In the genomic region with DNA sequence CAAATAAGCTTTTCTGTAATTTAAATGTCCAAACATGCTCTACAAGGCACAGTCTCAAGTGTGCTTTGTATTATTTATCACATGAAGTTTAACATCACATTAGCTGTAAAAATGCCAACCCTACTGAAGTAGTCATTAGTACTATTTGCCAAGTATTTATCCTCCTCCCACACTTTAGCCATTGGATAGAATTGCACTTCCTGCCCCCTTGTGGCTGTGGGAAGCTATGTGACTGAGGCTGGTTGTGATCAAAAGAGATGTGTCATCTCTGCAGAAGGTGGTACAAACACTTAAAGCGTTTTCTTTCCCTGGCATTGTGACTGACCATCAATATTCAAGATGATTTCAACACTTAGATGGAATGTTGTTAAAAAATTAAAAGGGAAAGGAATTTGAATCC, we compare ENCODE assay signal across 10 mouse cellular contexts. TPM values are rescaled to one million over a fixed set of nuclear protein-coding genes. Genes with fewer than 3 reads are reported as not detected.
A peak's percentile ranks its signal among the peaks of the same experiment; 100 is the strongest.
DNase-seq lines count a peak whose midpoint lies in the region; ATAC-seq and TF ChIP-seq lines count a peak whose summit lies in the region.
"Had no signal": no experiment of that assay in that cellular context is flagged by ENCODE, and none has a peak within 500 bp of the region (broad histone marks: within the 10 kb centered on the region; RNA-seq: fewer than 3 reads in every experiment).

No protein-coding gene starts in this region.

- peak; percentile 15 to 61 for DNase-seq in adrenal gland, adult (ENCODE audit: inconsistent age in 2 of 2, low spot score in 1 of 2)
- DNase-seq in adrenal gland, postnatal 4 days (ENCODE audit: low spot score in 2 of 2) = no peak
- DNase-seq in left cerebral cortex, adult 2 months (ENCODE audit: extremely low spot score in 1 of 2, low spot score in 2 of 2) = no peak
- DNase-seq in left cerebral cortex, adult 9 months (ENCODE audit: low spot score in 2 of 2) = no peak
- DNase-seq in adrenal gland, postnatal 36 days = peak; percentile 30 to 59
- peak; percentile 53 for DNase-seq in heart, postnatal 4 days

- H3K4me1 ChIP-seq in midbrain, embryonic 13.5 days (replicated peaks) = no peaks in the 10 kb centered on the region

- no peak overlapping the region for H3K4me2 ChIP-seq in midbrain, embryonic 13.5 days (replicated peaks)

- no peaks in the 10 kb centered on the region for H3K27me3 ChIP-seq in midbrain, embryonic 13.5 days

- intact Hi-C loops in left cerebral cortex, adult 2 months (cut with DNase I) = loop anchor here (1.0 to 5.0 kb wide), 2 partner anchors 148 to 303 kb away; no protein-coding TSS in a partner anchor

- no peaks in the 10 kb centered on the region for H3K36me3 ChIP-seq in midbrain, embryonic 13.5 days

- no peak for ATAC-seq in erythroid progenitor cell, adult 5-6 weeks (replicated peaks; ENCODE audit: low FRiP score, poor library complexity, severe bottlenecking)
- ATAC-seq in midbrain, embryonic 13.5 days = no peak

- H3K9ac ChIP-seq in midbrain, embryonic 13.5 days (replicated peaks) = no peak overlapping the region

- no peak overlapping the region for H3K27ac ChIP-seq in left cerebral cortex, adult 2 months
- no peak overlapping the region for H3K27ac ChIP-seq in midbrain, embryonic 13.5 days

- 47% methylated on average over 1 of the region's 1 CpGs for WGBS in midbrain, embryonic 13.5 days

- H3K4me3 ChIP-seq in left cerebral cortex, adult 2 months = no peak overlapping the region
- no peak overlapping the region for H3K4me3 ChIP-seq in midbrain, embryonic 13.5 days (replicated peaks)
- H3K4me3 ChIP-seq: myocyte had no signal

- TF ChIP-seq CTCF in left cerebral cortex, adult 2 months (IDR thresholded peaks at IDR 0.05) = peak; percentile 58

- no peaks in the 10 kb centered on the region; the same call in 1 of the 2 replicates for H3K9me3 ChIP-seq in midbrain, embryonic 13.5 days

RNA-seq across cellular contexts. Expression of gene Slc35f4, which starts 14.3 kb away (rescaled TPM):
- total RNA-seq in adrenal gland, postnatal 4 days (2021) = under 1 TPM in 1 of 2 experiments, not detected in 1; 0.31 TPM
- 10 to 100 TPM; 18.5 to 22.5 TPM for total RNA-seq in left cerebral cortex, adult 2 months (2021)
- not detected for total RNA-seq in adrenal gland, postnatal 36 days (2021)
- not detected for total RNA-seq in heart, postnatal 4 days (2021)
- not detected in 2 replicates for total RNA-seq in erythroid progenitor cell, adult 5-6 weeks (2015; ENCODE audit: low replicate concordance)
- total RNA-seq in erythroid progenitor cell, adult 5-6 weeks (2017; ENCODE audit: low replicate concordance) = not detected in 2 replicates
- 4.2 and 4.6 TPM in 2 replicates for polyA plus RNA-seq in midbrain, embryonic 13.5 days (2015; fragmentation: Nextera tagmentation; extraction: Ambion mirVana)
- total RNA-seq: common myeloid progenitor, adult 5-6 weeks had no signal
- polyA plus RNA-seq: myocyte had no signal

Comparison
In these comparisons a context has a peak if more than half of its experiments do, and no peak if none do; other contexts are left out.
1. DNase-seq: peak in adrenal gland, adult (2 of 2), adrenal gland, postnatal 36 days (2 of 2) and heart, postnatal 4 days (single experiment); none in adrenal gland, postnatal 4 days (0 of 2), left cerebral cortex, adult 2 months (0 of 2) and left cerebral cortex, adult 9 months (0 of 2).
2. RNA of gene Slc35f4, which starts 14.3 kb away (total RNA-seq): 18.5 to 22.5 TPM in left cerebral cortex, adult 2 months; 0.31 TPM in adrenal gland, postnatal 4 days, not detected in adrenal gland, postnatal 36 days, not detected in heart, postnatal 4 days and not detected in erythroid progenitor cell, adult 5-6 weeks; every median in the first group is over 10 times any median in the second.